Mouse (Mus musculus) cerebellum, postnatal 14 days (tissue): ENCODE data around the gene Ccdc88c.
A peak's percentile ranks its signal among the peaks of the same experiment; 100 is the strongest.

Experiments used
- DNase-seq, 2 experiments: peaks; one replicate each; pipeline ENCODE4 v3.0.0; 2021; ENCODE audit warnings: mixed read lengths in 2 of 2

Ccdc88c gene

DNA sequence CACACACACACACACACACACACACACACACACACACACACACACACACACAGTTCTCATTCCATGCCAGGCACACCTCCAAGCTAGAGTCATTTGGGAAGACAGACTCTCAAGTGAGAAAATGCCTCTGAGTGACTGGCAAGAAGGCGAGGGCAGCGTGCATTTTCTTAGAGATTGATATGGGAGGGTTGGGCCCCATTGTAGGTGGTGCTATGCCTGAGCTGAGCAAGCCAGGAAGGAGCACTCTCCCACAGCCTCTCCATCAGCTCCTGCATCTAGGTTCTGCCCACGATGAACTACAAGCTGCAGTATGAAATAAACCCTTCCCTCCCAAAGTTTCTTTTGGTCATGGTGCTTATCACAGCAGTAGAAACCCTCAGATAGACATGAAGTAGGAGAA lies 63.6 kb downstream of the Ccdc88c start:
- DNase-seq, result no peak

DNA sequence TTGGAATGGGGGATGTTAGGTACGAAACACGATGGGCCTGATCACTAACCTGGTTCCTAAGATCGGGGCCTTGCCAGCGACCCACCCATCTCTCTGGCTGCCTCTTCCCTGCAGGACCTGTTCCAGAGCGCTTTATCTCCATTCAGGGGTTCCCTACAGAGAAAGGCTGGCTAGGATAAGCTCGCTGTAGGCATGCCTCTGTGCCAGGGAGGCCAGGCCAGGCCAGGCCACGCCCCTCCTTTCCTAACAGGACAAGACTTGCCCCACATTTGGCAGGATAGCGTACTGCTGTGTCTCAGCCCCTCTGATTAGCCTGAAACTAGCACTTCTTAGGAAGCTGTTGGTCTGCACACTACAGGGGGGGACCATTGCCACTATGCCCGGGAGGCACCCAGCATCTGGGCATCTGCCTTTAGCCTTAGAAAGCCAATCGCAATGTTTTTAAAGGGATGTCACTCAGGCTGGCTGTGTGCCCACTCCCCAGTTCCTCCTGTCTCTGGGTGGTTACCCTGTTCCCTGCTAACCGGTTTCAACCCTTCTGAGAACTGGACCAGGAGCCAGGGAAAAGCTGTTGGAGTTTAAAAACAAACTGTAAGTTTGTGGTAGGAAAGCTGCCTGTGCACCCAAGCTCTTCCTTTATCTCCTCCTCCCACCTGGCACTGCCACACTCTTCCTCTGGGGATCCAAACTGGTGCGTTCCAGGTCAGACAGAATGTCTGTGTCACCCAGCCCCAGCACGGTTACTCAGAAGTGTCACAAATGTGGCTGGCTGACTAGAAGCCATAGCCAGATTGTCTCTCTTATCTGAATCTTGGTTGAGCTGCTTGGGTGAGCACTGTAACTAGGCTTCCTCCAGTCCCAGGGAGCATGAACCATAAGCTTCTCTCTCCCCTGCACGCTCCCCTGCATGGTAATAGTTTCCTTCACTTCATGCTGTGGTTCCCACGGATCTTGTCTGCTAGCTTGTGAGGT lies 69.9 kb downstream of the Ccdc88c start:
- DNase-seq, result peak; percentile 58 to 66

DNA sequence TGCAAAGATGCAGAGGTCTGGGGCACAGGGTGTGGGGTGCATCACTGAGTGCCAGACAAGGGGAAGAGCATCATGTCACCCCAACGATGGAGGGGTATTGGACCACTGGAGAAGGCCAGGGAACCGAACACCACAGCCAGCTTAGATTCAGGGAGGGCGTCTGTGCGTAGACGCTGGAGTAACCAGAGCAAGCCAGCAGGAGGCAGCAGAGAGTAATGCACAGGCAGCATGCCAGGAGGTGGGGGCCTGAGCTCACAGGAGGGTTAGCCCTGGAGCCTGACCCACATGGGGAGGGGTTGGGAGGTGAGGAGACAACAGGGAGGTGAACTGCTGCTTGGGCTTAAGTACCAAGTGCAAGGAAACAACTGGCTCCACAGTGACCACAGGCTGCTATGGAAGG lies 70.8 kb downstream of the Ccdc88c start:
- peak; percentile 85 to 90 for DNase-seq

DNA sequence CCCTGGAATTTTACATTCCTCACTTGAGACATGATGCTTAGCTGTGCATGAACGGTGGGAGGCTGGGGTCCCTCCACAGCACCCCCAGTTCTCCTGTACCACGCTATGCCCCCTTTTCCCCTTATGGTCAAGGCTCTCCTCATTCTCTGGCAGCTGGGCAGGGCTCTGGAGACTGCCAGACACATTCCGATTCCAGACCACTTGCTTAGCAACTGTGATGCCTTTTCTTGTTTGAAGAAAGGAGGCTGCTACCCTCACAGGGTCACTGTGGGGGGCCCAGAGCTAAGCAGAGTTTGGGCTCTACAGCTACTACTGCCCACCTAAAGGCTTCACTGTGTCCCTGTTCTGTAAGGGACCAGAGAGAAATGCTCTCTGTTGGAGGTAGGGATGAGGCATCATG lies 71.6 kb downstream of the Ccdc88c start:
- no peak for DNase-seq

DNA sequence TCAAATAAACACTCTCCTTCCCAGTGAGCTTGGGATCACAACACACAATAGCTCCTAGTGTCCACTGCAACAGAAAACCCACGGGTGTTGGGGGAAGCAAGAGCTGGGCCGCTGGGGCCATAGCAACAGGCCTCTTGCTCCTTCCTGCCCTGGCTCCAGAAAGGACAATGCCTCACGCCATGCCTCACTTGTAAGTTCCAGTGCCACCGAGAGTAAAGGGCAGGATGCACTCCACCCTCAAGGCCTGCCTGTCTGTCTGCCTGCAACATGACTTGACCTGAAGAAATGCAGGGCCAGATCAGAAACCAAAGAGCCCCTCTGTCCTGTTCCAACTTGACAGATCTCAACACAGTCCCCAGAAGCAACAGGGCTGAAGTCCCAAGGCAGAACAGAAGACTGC lies 72.0 kb downstream of the Ccdc88c start:
- DNase-seq, result no peak

DNA sequence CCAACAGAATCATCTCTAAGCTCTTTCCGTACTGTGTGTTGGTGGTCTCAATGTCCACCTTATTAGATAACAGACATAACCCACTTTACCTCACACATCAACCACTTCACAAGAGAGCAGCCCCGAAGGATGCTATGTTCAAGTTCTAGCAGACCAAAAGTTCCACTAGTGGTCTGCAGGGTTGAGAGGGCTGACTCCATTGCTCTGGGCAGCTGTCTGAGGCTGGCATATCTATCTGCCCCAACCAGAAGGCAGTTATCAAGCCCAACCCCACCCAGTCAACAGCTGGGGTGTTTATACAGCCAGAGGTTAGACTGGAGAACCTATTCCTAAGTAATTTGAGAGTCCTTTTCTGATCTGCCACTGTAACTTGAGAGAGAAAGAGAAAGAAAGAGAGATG lies 72.8 kb downstream of the Ccdc88c start:
- DNase-seq, result no peak

DNA sequence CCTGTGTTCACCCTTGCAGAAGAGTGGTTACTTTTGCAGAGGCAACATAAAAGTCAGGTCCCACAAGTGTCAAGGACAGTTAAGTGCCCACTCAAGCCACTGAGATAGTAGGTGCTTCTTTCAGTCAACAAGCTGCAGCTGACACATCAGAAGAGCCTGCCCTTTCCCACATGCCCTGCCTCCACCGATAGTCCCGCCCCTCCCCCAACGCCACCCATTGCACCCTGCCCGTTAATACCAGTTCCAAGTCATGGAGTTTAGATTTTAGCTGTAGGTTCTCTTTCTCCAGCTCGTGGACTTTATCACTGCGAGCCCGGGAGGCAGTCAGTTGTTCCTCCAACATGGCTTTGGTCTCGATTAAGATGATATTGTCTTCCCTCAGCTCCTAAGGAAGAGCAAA lies 74.9 kb downstream of the Ccdc88c start:
- no peak for DNase-seq

DNA sequence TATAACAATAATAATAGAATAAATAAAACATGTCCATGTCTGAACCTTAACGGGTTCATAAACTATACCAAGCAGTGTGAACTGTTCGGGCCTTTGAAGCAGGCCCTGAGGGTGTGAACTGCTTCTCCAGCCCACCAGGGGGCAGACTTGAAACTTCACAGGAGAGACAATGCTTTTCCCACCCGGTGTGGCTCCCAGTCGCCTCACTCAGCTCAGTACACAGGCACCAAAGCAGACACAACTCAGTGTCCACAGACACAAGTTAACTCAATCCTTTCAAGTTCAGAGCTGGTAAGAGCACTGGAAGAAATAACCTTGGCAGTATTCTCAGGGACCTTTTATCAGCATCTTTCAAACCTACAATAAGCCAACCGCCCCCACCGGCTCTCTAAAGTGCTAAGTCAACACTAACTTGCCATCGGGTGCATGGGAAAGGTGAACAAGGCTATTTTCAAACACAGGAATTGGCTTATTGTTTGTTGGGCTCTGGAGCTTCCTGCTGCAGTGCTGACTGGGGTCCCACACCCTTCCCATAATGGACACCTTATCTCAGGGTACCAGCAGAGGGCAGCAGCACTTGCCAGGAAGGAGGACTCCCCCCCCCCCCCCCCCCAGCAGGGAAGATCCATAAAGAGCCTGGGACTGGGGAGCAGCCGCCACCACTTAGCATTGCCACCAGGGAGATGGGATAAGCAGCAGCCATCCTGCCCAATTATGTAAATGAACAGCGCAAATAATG lies 76.5 kb downstream of the Ccdc88c start:
- DNase-seq, result peak; percentile 83 to 88

DNA sequence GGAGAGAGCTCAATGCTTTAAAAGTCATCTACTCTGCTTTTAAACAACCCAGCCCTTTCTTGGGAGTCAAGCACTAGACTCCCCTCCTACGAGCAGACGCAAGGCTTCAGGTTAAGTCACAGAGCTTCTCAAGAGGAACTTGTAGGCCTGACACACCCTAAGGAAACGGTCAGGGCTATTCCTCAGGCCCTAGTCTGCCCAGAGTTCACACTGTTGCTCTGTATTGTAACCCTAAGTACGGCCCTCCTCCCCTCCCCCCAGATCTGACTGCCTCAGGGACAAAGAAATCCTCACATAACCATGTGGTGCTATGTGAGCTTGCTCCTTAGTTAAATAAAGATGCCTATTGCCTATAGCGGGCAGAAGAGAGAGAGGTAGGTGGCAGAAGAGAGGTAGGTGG lies 79.7 kb downstream of the Ccdc88c start:
- no peak for DNase-seq

DNA sequence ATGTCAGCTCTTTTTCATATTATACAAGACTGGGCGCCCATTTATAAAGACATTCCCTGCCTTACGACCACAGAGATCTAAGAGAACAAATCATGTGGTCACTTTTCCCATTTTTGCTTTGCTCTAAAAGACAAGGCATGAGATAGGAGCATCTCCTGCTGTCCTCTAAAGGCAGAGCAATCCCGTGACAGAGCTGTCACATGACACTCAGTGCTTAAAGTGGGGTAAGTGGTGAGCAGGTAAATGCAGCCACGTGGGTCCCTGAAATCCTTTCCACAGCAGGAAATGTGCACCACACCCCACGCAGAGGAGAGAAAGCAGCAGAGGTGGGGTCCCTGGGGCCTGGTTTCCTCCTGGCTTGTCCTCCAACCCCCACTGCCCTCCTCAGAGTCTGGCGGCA lies 80.8 kb downstream of the Ccdc88c start:
- no peak for DNase-seq

DNA sequence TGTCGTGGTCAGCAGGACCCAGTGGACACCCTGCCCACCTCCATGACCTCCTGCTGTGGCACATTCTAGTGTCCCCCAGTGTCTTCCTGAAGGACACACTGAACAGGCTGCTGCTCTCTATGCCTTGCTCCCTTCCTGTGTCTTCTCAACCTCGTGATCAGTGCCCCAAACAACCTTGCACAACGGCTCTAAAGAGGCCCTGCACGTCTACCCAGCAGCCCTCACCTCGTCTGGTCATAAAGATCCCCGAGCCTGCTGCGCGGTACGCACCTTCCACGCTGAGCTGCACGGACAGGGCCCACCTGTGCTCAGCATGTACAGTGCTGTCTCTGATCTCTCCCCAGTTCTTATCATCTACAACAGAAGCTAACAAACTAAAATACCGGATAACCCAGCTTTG lies 82.9 kb downstream of the Ccdc88c start:
- DNase-seq, result no peak

DNA sequence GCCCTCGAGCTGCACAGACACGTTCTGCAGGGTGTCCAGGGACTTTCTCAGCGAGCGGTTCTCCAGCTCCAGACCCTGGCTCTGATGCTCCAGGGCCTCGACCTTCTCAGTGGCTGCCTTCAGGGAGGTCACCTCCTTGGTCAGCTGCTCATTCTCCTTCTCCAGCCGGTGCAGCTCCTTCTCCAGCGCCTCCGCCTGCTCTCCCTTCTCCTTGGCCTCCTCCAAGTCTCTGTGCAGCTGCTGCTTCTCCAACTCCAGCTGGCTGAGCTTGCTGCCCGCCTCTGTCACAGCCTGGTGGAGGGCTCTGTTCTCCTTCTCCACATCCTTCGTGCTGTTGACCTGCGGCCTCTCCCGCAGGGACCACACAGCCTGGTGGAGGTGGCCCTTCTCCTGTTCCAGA lies 83.4 kb downstream of the Ccdc88c start:
- DNase-seq, result no peak

DNA sequence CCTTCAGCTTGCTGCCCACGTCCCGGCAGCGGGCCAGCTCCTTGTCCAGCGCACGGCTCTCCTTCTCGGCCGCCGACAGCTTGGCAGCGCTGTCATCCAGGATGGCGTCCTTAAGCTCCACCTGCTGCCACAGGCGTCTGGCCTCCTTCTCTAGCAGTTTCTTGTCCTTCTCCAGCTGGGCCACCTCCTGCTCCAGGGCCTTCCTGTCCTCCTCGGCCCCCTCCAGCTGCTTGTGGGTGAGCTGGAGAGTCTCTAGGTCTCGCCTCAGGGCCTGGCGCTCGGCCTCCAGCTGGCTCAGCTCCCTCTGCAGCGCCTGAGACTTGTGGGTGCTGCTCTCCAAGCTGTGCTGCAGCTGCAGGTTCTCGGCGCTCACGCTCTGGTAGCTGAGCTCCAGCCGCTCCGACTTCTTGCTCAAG lies 83.9 kb downstream of the Ccdc88c start:
- peak; percentile 72 to 84 for DNase-seq

DNA sequence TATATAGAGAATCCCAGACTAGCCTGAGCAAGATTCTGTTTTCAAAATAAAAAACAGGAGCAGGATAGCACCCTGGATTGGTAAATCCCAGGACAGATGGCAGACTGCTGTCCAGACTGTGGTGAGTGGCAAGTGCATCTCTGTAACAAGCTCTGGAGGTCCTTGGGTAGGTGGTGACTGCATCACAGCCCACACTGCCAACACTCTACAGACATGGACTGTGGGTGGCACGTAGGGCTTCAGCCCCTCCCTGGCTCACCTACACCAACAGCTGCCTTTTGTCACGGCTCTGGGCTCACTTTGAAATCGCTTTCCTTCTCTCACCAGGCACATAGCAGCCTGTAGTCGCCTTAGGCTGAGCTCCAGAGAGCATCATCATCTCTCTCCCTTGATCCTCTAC lies 85.7 kb downstream of the Ccdc88c start:
- no peak for DNase-seq

DNA sequence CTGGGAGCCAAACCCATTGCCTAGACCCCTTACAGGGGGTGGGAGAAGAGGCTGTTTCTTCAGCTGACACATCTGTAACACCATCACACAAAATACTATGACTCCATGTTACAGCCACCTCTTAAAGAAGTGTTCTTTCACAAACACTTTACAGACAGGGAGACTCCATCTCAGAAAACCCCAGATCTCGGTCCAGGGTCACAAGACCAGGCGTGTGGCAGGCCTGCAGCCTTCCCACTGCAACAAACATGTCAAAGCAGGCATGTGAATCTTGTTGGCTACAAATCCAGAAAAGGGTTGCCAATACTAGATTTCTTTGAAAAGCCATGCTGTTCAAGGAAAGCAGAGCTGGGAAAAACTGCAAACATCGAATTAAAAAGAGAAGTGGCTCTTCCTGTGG lies 87.5 kb downstream of the Ccdc88c start:
- no peak for DNase-seq

DNA sequence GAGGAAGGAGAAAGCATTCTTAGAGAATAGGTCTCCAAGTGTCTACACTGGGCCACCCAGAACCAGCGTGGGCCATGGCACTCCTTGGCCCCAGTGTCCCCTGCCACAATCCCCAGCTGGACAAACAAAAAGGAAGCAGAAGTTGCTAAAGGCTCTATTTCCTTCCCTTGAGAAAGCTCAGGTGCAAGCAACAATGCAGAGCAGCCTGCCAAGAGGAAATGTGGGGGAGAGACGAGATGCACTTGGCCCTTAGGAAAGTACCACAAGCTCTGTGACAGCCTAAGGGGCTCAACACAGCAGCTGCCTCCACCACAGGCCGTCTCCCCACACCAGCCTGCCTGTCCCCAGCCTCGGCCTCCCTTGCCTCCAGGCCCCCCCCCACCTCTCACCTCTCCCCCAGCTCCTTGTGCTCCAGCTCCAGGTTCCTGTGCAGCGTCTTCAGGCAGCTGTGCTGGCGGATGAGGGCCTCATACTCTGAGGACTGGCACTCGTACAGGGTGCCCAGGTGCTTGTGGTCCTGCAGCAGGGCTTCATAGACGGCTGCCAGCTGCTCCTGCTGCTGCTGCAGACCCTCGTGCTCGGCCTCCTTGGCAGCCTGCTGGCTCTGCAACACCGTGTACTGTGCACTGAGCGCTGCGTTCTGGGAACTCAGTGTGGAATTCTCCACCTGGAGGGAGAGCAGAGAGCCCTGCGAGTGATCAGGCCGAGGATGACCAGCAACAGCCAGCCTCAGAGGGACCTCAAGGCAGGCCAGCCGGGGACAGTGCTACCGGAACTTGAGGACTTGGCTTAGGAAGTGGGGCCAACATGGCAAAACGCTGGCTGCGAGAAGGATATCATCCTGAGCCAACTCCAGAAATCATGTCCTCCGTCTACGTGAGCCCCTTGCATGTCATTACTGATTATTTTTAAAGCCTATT lies 91.2 kb downstream of the Ccdc88c start:
- peak in 1 of 2 experiments; percentile 26 for DNase-seq

DNA sequence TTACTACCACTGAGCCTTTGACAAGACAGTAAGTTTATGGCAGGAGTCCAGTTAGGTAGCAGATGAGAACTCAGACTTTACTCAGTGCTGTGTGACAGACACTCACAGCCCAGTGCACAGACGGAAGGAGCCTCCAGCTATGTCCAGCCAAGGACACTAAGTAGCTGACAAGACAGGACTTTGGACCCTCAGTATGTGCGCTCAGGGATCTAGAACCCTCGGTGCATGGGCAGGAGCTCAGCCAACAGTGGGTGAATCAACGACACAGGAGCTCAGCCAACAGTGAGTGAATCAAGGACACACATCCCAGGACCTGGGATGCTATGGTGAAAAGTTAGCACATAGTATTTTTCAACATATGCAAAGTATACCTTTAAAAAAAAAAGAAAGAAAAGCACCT lies 92.1 kb downstream of the Ccdc88c start:
- DNase-seq, result no peak

DNA sequence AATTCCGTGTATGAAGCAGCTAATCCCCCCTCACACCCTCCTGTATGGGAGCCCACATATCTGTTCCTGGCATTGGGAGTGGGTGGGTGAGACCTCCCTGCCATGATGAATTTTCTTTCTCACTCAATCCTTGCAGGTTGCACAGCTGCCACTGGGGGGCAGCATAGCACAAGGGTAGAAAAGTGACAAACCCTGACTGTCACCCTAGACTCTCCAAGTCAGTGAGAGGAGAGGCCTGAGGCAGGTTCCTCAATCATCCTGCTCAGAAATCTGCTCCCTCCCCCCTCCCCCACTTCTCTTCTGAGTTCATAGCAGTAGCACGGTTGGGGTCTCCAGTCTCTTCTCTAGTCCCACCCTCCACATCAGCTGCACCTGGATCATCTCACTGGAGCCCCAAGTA lies 92.7 kb downstream of the Ccdc88c start:
- peak; percentile 91 to 94 for DNase-seq

DNA sequence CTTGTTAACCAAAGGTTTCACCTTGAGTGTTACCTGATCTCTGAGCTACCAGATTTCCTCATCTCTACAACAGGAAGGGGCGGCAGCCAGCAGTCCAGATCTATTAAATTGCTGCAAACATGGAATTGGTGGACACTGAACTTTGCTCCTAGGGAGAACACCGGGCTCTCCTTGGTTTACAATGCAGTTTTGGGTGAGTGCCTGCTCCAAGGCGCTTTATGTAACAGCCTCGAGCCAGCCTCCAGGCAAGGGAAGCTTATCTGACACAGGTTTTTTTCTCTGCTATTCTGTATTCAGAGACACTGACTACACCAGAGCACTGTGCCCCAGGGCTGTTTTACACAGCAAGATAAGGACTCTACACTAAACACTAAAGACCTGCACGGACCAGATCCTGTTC lies 94.1 kb downstream of the Ccdc88c start:
- no peak for DNase-seq

DNA sequence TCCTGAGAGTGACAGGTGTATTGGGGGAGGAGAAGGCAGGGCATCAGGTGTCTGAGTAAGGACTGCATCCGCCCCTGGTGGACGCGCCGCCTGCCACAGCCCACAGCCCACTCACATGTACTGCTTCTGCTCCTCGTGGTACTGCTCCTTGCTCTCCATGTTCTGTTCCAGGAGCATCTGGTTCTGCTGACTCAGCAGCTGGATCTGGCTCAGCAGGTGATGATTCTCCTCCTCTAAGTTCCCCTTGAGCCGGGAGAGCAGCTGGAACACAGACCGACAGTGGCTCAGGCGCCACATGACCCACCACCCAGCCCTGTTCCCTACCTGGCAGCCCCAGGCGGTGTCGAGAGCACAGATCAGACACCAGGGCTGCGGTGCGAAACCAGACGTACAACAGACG lies 97.2 kb downstream of the Ccdc88c start:
- no peak for DNase-seq

DNA sequence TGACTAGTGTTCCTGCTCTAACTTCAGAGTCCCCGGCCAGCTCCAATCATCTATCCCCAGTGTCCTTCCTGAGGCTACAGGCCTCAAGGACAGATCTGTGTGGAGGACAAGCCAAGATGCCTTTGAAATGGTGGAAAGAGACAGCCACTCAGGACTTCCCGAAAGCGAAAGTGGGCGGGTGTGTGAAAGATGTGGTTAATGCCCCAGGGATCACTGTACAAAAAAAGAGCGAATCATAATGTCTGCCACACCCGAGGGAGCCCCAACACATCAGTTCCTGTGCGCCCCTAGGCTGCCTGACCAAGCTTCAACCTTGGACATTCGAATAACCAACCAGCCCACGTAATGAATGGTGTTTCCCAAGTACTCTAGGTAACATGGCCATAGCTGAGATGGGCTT lies 100.6 kb downstream of the Ccdc88c start:
- DNase-seq, result no peak

DNA sequence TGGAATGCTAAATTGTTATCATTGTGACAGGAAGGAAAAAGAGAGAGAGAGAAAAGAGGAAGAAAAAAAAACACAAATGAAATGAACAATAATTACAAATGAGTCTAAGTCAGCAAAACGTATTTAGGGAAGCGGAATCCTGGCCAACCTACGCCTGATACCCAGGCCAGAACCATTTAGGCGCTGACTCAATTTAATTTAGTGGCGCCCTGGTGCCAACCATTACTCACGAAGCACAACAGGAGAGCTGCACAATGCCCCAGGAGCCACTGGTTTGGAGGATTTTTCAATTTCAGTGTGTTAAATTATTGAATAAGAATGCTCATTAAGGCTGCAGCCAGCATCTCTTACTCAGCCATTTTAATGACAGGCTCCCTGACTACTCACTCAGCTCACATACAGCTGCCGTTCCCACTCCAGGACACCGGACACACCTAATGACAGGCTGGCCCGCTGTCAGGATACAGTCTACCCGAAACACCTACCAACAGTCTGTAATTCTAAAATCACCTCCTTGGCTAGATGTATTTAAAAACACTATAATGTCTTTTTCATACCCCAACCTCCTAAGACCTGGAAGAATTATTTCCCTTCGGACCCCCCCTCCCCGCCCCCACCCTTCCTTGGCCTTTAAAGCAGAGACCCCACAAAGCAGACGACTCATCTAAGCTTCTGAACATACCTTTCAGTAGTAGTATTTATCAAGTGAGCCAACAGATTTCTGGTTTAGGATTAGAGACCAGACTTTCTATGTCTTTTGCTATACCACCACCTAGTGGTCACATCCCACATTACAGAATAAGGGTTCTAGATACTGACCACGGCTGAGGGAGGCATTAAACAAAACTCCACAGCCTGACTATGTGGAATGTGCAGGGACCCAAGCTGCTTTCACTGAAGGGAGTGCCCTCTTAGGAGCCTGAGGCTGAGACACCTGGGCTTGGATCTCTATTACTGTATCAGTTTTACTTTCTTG lies 102.9 kb downstream of the Ccdc88c start:
- peak; percentile 92 to 93 for DNase-seq
